Mouse (Mus musculus): ENCODE results near the gene Tex44. TPM values are rescaled to one million over a fixed set of nuclear protein-coding genes. Genes with fewer than 3 reads are reported as not detected.

Tex44 gene
- polyA plus RNA-seq, 1 experiment from 2014 or later, result not detected

- Histone ChIP-seq H3K27me3 (no peaks in the 10 kb centered on the region), H3K4me2 (0 out of 2 replicates have a peak overlapping the region, but pooled peaks have one; percentile 89), H3K9me3 (no peaks in the 10 kb centered on the region), H3K27ac (peak overlapping the region; percentile 100), H3K9ac (0 out of 2 replicates have a peak overlapping the region, but pooled peaks have one; percentile 10), H3K4me3 (no peak overlapping the region), H3K36me3 (no peaks in the 10 kb centered on the region), H3K4me1 (peaks cover 63% of the 10 kb centered on the region)
- ATAC-seq (ENCODE audit: insufficient number of reproducible peaks, low FRiP score, low TSS enrichment, low read depth), result no peak
- 23% methylated on average over 8 of the region's 8 CpGs for WGBS
Measured at GRCm38 (mm10) chr1:86439487-86440170, 13.5 kb downstream of the Tex44 start.

GRCm38 (mm10) chr1:86440171-86440886, 14.2 kb downstream of the Tex44 start:
- H3K4me2 ChIP-seq, result peak overlapping the region; percentile 89
- peak overlapping the region; percentile 100 for H3K27ac ChIP-seq
- peak overlapping the region; percentile 50 for H3K4me3 ChIP-seq
- H3K9me3 ChIP-seq, result no peaks in the 10 kb centered on the region
- H3K9ac ChIP-seq, result peak overlapping the region; percentile 23; the same call in 1 of the 2 replicates
- no peaks in the 10 kb centered on the region for H3K27me3 ChIP-seq
- peaks cover 56% of the 10 kb centered on the region for H3K4me1 ChIP-seq
- peak; percentile 74 for ATAC-seq (ENCODE audit: insufficient number of reproducible peaks, low FRiP score, low TSS enrichment, low read depth)
- H3K36me3 ChIP-seq, result no peaks in the 10 kb centered on the region
- 5% methylated on average over 18 of the region's 18 CpGs for WGBS

- Histone ChIP-seq H3K27ac (peak overlapping the region; percentile 100), H3K9me3 (no peaks in the 10 kb centered on the region), H3K9ac (peak overlapping the region; percentile 65), H3K27me3 (no peaks in the 10 kb centered on the region), H3K4me2 (peak overlapping the region; percentile 89), H3K4me1 (peaks cover 49% of the 10 kb centered on the region), H3K4me3 (peak overlapping the region; percentile 50), H3K36me3 (no peaks in the 10 kb centered on the region)
- peak; percentile 28; the same call in 1 of the 2 replicates for ATAC-seq (ENCODE audit: insufficient number of reproducible peaks, low FRiP score, low TSS enrichment, low read depth)
- under 1% methylated on average over 29 of the region's 29 CpGs for WGBS
Measured at GRCm38 (mm10) chr1:86440887-86441723, 15.0 kb downstream of the Tex44 start.

GRCm38 (mm10) chr1:86441724-86441979, 15.5 kb downstream of the Tex44 start:
- no peaks in the 10 kb centered on the region for H3K9me3 ChIP-seq
- no peaks in the 10 kb centered on the region for H3K27me3 ChIP-seq
- whole genome bisulfite sequencing, result 3% methylated on average over 5 of the region's 5 CpGs
- peak overlapping the region; percentile 100 for H3K27ac ChIP-seq
- no peak for ATAC-seq (ENCODE audit: insufficient number of reproducible peaks, low FRiP score, low TSS enrichment, low read depth)
- H3K4me2 ChIP-seq, result peak overlapping the region; percentile 89
- peaks cover 44% of the 10 kb centered on the region for H3K4me1 ChIP-seq
- peak overlapping the region; percentile 50 for H3K4me3 ChIP-seq
- H3K9ac ChIP-seq, result peak overlapping the region; percentile 65
- H3K36me3 ChIP-seq, result no peaks in the 10 kb centered on the region

GRCm38 (mm10) chr1:86441980-86442831, 16.1 kb downstream of the Tex44 start:
- Histone ChIP-seq H3K4me1 (peaks cover 43% of the 10 kb centered on the region), H3K9ac (peak overlapping the region; percentile 65), H3K9me3 (no peaks in the 10 kb centered on the region), H3K4me2 (peak overlapping the region; percentile 89), H3K27ac (peak overlapping the region; percentile 100), H3K27me3 (no peaks in the 10 kb centered on the region), H3K36me3 (no peaks in the 10 kb centered on the region), H3K4me3 (peak overlapping the region; percentile 50)
- WGBS, result under 1% methylated on average over 81 of the region's 81 CpGs
- ATAC-seq (ENCODE audit: insufficient number of reproducible peaks, low FRiP score, low TSS enrichment, low read depth), result peak; percentile 70

- Histone ChIP-seq H3K4me2 (peak overlapping the region; percentile 89), H3K4me3 (peak overlapping the region; percentile 50), H3K36me3 (no peaks in the 10 kb centered on the region), H3K9me3 (no peaks in the 10 kb centered on the region), H3K9ac (peak overlapping the region; percentile 65), H3K4me1 (peaks cover 43% of the 10 kb centered on the region), H3K27me3 (no peaks in the 10 kb centered on the region), H3K27ac (peak overlapping the region; percentile 100)
- ATAC-seq (ENCODE audit: insufficient number of reproducible peaks, low FRiP score, low TSS enrichment, low read depth), result no peak
- WGBS, result 4% methylated on average over 24 of the region's 24 CpGs
Measured at GRCm38 (mm10) chr1:86442832-86443231, 16.7 kb downstream of the Tex44 start.

GRCm38 (mm10) chr1:86443386-86444172, 17.4 kb downstream of the Tex44 start:
- WGBS, result 46% methylated on average over 8 of the region's 8 CpGs
- H3K4me1 ChIP-seq, result peaks cover 44% of the 10 kb centered on the region
- no peak for ATAC-seq (ENCODE audit: insufficient number of reproducible peaks, low FRiP score, low TSS enrichment, low read depth)

GRCm38 (mm10) chr1:86447596-86448171, 21.6 kb downstream of the Tex44 start:
- Histone ChIP-seq H3K27ac (peak overlapping the region; percentile 78), H3K4me1 (peaks cover 30% of the 10 kb centered on the region), H3K4me3 (no peak overlapping the region), H3K4me2 (no peak overlapping the region), H3K27me3 (no peaks in the 10 kb centered on the region), H3K36me3 (no peaks in the 10 kb centered on the region), H3K9me3 (no peaks in the 10 kb centered on the region), H3K9ac (no peak overlapping the region)
- WGBS, result 31% methylated on average over 13 of the region's 13 CpGs
- ATAC-seq (ENCODE audit: insufficient number of reproducible peaks, low FRiP score, low TSS enrichment, low read depth), result 0 out of 2 replicates have a peak, but pooled peaks have one; percentile 18

More at GRCm38 (mm10) chr1:86443386-86444172, 17.4 kb downstream of the Tex44 start:
- Histone ChIP-seq H3K9me3 (no peaks in the 10 kb centered on the region), H3K27ac (peak overlapping the region; percentile 100), H3K4me2 (peak overlapping the region; percentile 89), H3K27me3 (no peaks in the 10 kb centered on the region), H3K36me3 (no peaks in the 10 kb centered on the region), H3K4me3 (peak overlapping the region; percentile 50), H3K9ac (peak overlapping the region; percentile 65; the same call in 1 of the 2 replicates)

GRCm38 (mm10) chr1:86448272-86448671, 22.1 kb downstream of the Tex44 start:
- no peak for ATAC-seq (ENCODE audit: insufficient number of reproducible peaks, low FRiP score, low TSS enrichment, low read depth)
- Histone ChIP-seq H3K36me3 (no peaks in the 10 kb centered on the region), H3K9me3 (no peaks in the 10 kb centered on the region), H3K9ac (no peak overlapping the region), H3K4me2 (no peak overlapping the region), H3K27me3 (no peaks in the 10 kb centered on the region), H3K4me3 (no peak overlapping the region), H3K4me1 (peaks cover 24% of the 10 kb centered on the region), H3K27ac (peak overlapping the region; percentile 78)
- WGBS, result 16% methylated on average over 4 of the region's 4 CpGs

- H3K9me3 ChIP-seq, result no peaks in the 10 kb centered on the region
- H3K27me3 ChIP-seq, result no peaks in the 10 kb centered on the region
- peaks cover 13% of the 10 kb centered on the region for H3K4me1 ChIP-seq
- no peak overlapping the region for H3K27ac ChIP-seq
- H3K36me3 ChIP-seq, result no peaks in the 10 kb centered on the region
- H3K4me3 ChIP-seq, result no peak overlapping the region
- H3K9ac ChIP-seq, result no peak overlapping the region
- WGBS, result 25% methylated on average over 6 of the region's 6 CpGs
- no peak for ATAC-seq (ENCODE audit: insufficient number of reproducible peaks, low FRiP score, low TSS enrichment, low read depth)
- no peak overlapping the region for H3K4me2 ChIP-seq
Measured at GRCm38 (mm10) chr1:86449966-86450365, 23.8 kb downstream of the Tex44 start.

Data from limb, embryonic 15.5 days (tissue).